Mouse (Mus musculus): Measurements from ENCODE around the gene Slc35c2. TPM values are rescaled to one million over a fixed set of nuclear protein-coding genes. Genes with fewer than 3 reads are reported as not detected.

Slc35c2 gene
- total RNA-seq, 1 experiment from 2014 or later = 38.2 TPM

DNA sequence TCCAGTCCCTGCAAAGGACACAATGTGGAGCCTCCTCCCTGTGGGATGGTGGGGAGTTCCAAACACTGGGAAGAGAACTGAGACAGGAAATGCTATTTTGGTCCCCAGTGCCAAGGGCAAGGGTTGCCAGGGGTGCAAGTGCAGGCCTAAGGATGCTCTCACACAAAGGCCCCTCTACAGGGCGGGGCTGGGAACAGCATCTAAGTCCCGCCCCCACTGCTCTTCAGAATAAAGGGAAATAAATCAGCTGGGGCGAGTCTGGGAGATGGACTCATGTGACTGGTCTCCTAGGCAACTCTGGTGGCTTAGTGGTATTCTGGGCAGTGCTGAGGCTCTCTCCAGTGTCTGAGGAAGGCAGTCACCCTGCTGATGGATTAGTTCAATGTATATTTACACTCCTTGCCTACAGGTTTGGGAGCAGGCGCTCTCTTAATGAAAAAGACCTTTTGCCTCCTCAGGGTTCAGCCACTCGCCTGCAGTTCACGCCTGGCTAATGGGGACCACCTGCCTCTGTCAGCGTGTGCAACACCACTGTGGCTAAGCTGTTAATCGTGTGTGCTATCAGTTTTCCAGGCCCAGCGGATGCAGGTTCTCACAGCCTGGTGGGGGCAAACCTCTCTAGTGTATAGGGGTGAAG, 29.3 kb upstream of the Slc35c2 start:
- no peak for ATAC-seq (ENCODE audit: extremely low read depth, insufficient number of reproducible peaks, low FRiP score, poor library complexity, severe bottlenecking)

GRCm38 (mm10) chr2:165316204-165316603, 28.5 kb upstream of the Slc35c2 start:
- ATAC-seq (ENCODE audit: extremely low read depth, insufficient number of reproducible peaks, low FRiP score, poor library complexity, severe bottlenecking) = no peak

GRCm38 (mm10) chr2:165314197-165314596, 26.5 kb upstream of the Slc35c2 start:
- no peak for ATAC-seq (ENCODE audit: extremely low read depth, insufficient number of reproducible peaks, low FRiP score, poor library complexity, severe bottlenecking)

DNA sequence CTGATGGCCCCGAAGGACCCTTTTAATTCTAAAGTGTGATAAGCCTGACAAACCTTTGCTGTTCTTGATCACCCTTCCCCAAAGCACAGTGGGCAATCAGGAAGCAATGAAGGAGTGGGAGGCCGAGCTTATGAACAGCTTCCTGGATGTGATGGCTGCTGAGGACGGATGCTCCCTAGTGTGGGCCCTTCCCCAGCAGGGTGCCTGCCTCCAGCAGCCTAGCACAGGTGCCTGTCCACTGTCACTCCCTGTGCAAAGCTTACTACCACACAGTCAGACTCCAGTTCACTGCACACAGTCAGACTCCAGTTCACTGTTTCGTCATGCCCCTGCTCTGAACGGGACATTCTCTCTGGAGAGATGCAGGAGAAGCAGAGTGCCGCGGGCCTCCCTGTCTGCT, 24.7 kb upstream of the Slc35c2 start:
- no peak for ATAC-seq (ENCODE audit: extremely low read depth, insufficient number of reproducible peaks, low FRiP score, poor library complexity, severe bottlenecking)

DNA sequence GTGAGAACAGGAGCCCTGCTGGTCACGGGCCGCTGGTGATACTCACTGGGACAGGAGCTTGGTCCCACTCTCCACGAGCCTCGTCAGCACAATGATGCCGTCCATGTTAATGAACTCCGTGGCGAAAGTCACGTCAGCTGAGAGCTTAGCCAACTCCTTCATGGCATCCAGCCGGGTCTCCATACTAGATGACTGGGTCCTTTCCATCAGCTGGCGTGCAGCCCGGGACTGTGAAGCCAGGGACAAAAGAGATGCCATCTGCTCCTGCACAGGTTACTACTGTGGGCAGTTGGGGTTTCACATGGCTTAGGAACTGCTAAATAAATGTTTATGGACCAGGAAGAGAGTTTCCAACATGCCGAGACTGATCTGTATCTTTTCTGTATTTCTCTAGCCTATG, 23.9 kb upstream of the Slc35c2 start:
- ATAC-seq (ENCODE audit: extremely low read depth, insufficient number of reproducible peaks, low FRiP score, poor library complexity, severe bottlenecking) = no peak

DNA sequence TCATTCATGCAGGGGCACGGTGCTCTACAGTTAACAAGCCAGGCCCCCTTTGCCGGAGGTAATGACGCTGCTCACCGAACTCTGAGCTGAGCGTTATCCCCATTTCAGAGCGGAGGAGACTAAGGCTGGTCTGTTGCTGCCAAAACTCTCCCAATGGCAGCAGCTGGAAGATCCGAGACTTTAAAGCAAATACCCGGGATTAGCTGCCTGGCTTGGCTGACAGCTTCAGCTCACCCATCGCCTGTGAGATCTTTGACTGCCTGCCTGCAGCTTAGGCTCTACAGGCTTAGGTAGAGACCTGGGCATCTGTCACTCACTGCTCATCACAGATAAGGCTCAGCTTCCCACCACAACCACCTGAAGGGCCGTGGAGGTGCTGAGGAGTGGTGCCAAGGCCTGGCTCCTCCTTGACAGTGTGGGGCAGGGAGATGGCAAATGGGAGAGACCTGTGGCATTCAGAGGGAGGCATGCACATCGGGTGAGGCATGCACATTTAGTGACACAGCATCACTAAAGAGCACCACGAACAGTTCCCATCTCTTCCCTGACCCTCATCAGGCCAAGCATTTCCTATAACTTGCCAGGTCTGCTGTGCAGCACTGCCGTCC, 23.3 kb upstream of the Slc35c2 start:
- ATAC-seq (ENCODE audit: extremely low read depth, insufficient number of reproducible peaks, low FRiP score, poor library complexity, severe bottlenecking) = no peak

DNA sequence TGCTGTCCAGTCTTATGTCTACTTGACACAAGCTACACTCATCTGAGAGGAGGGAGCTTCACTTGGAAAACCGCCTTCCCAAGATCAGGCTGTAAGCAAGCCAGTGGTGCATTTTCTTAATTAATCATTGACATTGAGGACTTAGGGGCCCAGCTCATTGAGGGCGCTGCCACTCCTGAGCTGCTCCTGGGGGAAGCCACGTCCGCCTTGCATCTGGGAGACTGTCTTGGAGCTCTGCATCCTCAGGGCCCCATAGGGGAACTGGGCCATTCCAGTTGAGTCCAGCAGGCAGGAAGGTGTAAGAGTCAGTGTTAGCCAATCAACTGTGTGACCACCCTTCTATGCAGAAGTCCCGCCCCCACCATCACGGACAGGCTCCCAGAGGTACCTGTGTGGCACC, 20.1 kb upstream of the Slc35c2 start:
- ATAC-seq (ENCODE audit: extremely low read depth, insufficient number of reproducible peaks, low FRiP score, poor library complexity, severe bottlenecking) = no peak

DNA sequence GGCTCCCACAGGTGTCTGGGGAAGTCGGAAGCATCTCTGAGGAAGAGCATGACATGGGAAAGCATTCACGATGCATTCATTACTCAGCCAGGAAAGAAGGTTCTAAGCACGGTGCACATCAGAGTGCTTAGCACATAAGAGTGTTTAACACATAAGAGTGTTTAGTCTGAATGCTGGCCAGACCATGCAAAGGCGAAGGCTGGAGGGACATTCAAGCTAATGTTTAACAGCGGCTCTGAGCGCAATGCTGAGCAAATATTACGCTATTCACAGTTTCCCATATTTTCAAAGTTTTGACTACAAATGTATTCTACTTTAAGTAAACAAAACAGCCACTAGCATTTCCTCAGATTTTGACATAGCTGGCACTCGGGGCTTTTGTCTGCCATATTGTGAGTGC, 17.8 kb upstream of the Slc35c2 start:
- ATAC-seq (ENCODE audit: extremely low read depth, insufficient number of reproducible peaks, low FRiP score, poor library complexity, severe bottlenecking) = no peak

GRCm38 (mm10) chr2:165304819-165305218, 17.1 kb upstream of the Slc35c2 start:
- no peak for ATAC-seq (ENCODE audit: extremely low read depth, insufficient number of reproducible peaks, low FRiP score, poor library complexity, severe bottlenecking)

DNA sequence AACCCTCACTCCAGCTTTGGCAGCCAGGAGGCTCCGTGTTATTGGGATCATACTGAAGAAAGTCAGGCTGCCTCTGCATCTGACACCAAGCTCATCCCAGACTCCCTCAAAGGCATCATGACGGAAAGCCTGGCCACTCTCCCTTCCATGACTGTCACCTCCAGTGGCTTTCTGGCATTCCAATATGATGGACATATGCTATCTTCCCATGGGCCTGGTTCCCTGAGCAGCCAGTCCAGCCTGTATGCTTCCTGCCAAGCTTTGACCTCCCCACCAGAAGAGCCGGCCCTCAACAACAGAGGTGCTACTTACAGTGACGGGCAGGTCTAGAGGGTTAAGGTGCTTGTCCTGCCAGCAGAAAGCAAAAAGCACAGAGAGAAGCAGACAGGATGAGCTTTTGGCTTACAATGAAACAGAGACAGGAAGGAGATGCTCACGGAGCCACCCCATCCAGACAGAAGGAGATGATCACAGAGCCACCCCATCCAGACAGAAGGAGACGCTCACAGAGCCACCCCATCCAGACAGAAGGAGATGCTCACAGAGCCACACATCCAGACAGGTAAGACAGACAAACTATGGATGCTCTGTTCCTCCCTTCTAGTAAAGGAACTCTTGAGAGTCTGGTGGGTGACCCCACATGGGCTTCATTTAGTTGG, 15.8 kb upstream of the Slc35c2 start:
- no peak for ATAC-seq (ENCODE audit: extremely low read depth, insufficient number of reproducible peaks, low FRiP score, poor library complexity, severe bottlenecking)

- ATAC-seq (ENCODE audit: extremely low read depth, insufficient number of reproducible peaks, low FRiP score, poor library complexity, severe bottlenecking) = no peak
Observed at GRCm38 (mm10) chr2:165301409-165301808, 13.7 kb upstream of the Slc35c2 start.

- ATAC-seq (ENCODE audit: extremely low read depth, insufficient number of reproducible peaks, low FRiP score, poor library complexity, severe bottlenecking) = no peak
Observed at GRCm38 (mm10) chr2:165300885-165301284, 13.2 kb upstream of the Slc35c2 start.

GRCm38 (mm10) chr2:165300424-165300823, 12.8 kb upstream of the Slc35c2 start:
- ATAC-seq (ENCODE audit: extremely low read depth, insufficient number of reproducible peaks, low FRiP score, poor library complexity, severe bottlenecking) = no peak

GRCm38 (mm10) chr2:165297429-165297828, 9.8 kb upstream of the Slc35c2 start:
- ATAC-seq (ENCODE audit: extremely low read depth, insufficient number of reproducible peaks, low FRiP score, poor library complexity, severe bottlenecking) = no peak

GRCm38 (mm10) chr2:165296571-165296970, 8.9 kb upstream of the Slc35c2 start:
- ATAC-seq (ENCODE audit: extremely low read depth, insufficient number of reproducible peaks, low FRiP score, poor library complexity, severe bottlenecking) = no peak

GRCm38 (mm10) chr2:165288315-165289031, 804 bp upstream of the Slc35c2 start:
- no peak for ATAC-seq (ENCODE audit: extremely low read depth, insufficient number of reproducible peaks, low FRiP score, poor library complexity, severe bottlenecking)

DNA sequence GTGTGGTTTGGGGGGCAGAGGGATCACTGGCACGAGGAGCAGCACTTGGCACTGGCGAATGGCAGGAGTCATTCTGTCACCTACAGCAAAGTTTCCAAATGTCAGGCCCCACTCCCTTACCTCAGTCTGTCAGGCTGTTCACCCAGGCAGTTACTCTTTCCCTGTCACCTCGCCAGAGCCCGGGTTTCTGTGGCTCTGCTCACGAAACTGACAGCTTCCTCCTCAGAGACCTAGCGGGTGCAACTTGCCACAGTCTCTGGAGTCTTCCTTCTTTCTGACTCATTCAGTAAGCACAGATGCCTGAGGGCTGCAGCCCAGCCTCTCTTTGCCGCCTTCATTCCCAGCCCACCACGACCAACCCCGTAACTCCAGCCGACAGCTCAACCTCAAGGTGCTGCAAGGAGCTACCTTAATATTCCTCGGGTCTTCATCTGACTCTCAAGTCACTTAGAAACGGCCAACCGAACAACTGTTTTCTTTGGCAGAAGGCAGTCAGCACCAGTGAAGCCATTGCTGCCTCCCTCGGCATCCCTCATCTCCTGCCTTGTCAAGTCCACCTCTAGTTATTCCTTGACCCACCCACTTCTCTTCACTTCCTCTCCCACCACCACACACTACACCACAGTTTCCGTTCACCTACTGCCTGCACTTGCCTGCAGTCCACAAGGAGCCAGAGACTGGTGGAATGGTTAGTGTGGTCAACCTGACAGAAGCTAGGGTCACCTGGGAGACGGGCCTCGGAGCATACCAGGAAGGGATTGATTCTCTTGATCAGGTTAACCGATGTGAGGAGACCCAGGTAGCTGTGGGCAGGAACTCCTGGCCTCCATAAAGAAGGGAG, 1.1 kb downstream of the Slc35c2 start:
- peak; percentile 37 for ATAC-seq (ENCODE audit: extremely low read depth, insufficient number of reproducible peaks, low FRiP score, poor library complexity, severe bottlenecking)

DNA sequence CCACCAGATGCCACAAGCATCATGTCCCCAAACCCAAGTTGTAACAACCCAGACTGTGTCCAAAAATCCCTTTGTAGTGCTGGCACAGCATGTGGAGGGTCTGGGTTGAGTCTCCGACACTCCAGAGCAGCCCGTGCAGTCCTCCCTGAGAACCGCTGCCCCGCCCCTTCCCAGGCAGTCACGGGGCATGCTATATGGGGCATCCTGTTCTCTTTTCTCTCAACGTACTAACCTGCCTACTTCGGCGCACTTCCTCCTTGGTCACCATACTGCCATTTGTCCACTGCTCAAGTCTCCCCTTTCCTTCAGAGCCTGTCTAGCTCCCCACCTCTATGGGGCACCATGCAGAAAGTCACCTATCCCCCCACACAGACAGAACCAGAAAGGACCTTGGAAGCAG, 2.0 kb downstream of the Slc35c2 start:
- peak; percentile 80 for ATAC-seq (ENCODE audit: extremely low read depth, insufficient number of reproducible peaks, low FRiP score, poor library complexity, severe bottlenecking)

DNA sequence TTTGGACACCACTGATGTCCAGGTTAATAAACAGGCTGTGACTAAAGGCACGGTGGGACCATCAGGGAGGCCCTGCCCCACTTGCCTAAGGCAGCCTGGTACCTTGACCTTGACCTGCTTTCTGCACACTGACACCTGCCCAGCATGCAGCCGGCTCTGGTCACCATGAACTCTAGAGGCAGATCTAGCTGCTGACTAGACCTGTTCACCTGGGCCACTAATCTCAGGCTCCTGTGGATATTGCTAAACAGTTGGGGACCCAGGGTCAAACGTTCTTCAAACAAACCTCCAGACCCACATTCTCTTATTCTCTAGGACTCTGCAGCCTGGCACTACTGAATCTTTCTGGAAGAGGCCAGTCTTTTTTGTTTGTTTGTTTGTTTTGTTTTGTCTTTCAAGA, 2.6 kb downstream of the Slc35c2 start:
- ATAC-seq (ENCODE audit: extremely low read depth, insufficient number of reproducible peaks, low FRiP score, poor library complexity, severe bottlenecking) = no peak

Measured in neutrophil, adult 5-6 weeks (primary cell).